Mouse (Mus musculus): ENCODE results near the gene Tbc1d16. TPM values are rescaled to one million over a fixed set of nuclear protein-coding genes. Genes with fewer than 3 reads are reported as not detected.

The Tbc1d16 gene
- polyA plus RNA-seq, 1 experiment from 2014 or later = 17.5 TPM

DNA sequence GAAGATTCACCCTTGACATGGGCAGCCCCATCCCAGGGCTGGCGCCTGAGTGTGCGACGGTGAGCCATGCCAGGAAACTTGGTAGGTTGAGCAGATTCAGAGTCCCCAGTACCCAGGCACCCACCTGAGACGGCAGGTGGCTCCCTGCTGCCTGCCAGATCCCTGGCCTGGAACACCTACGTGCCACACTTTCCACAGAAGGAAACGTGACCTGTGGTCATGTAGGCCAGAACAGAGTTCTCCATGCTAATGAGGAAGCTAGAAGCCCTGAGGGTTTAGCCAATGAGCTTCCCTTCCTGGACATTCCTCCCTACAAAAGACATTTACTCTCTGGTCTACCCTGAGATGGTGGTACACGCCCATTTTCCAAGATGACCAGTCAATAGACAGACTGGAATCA, 56.7 kb downstream of the Tbc1d16 start:
- Histone ChIP-seq H3K4me3 (ENCODE audit: low read depth, low read length) (no peak overlapping the region), H3K4me2 (no peak overlapping the region), H3K27me3 (ENCODE audit: insufficient read depth, low read length) (no peaks in the 10 kb centered on the region), H3K36me3 (ENCODE audit: insufficient read depth) (peaks cover 8% of the 10 kb centered on the region; the same call in 1 of the 2 replicates), H3K4me1 (ENCODE audit: insufficient read depth) (no peaks in the 10 kb centered on the region), H3K9me3 (ENCODE audit: low read depth, low read length) (no peaks in the 10 kb centered on the region), H3K27ac (ENCODE audit: low read depth) (no peak overlapping the region), H3K9ac (no peak overlapping the region)
- DNase-seq = no peak
- TF ChIP-seq CTCF (IDR thresholded peaks at IDR 0.05; ENCODE audit: low read depth) = no peak
- WGBS = 90% methylated on average over 7 of the region's 7 CpGs
- ATAC-seq (ENCODE audit: insufficient read depth) = no peak

DNA sequence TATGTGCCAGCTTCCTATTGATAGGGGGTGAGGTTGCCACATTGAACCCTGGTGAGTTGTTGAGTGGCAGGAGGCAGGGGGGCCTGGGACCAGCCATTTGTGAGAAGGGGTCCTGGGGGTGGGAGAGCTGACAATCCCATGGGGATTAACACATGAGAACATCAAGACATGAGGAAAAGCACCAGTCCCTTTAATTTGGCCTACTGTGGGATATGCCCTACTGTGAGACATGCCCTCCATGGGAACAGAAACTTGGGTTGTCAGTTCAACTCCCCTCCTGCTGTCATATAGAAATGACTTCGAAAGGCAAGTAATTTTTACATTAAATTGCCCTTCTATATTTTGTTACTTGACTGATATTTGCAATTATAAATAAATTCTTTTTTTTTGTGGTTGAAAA, 59.4 kb downstream of the Tbc1d16 start:
- no peaks in the 10 kb centered on the region for H3K9me3 ChIP-seq (ENCODE audit: low read depth, low read length)
- H3K27ac ChIP-seq (ENCODE audit: low read depth) = no peak overlapping the region
- H3K9ac ChIP-seq = no peak overlapping the region
- DNase-seq (no peak), ATAC-seq (ENCODE audit: insufficient read depth) (no peak)
- no peaks in the 10 kb centered on the region for H3K27me3 ChIP-seq (ENCODE audit: insufficient read depth, low read length)
- no peak overlapping the region for H3K4me2 ChIP-seq
- WGBS = 84% methylated on average over 1 of the region's 1 CpGs
- no peaks in the 10 kb centered on the region for H3K4me1 ChIP-seq (ENCODE audit: insufficient read depth)
- no peaks in the 10 kb centered on the region; the same call in 1 of the 2 replicates for H3K36me3 ChIP-seq (ENCODE audit: insufficient read depth)
- TF ChIP-seq CTCF (IDR thresholded peaks at IDR 0.05; ENCODE audit: low read depth) = no peak
- no peak overlapping the region for H3K4me3 ChIP-seq (ENCODE audit: low read depth, low read length)

DNA sequence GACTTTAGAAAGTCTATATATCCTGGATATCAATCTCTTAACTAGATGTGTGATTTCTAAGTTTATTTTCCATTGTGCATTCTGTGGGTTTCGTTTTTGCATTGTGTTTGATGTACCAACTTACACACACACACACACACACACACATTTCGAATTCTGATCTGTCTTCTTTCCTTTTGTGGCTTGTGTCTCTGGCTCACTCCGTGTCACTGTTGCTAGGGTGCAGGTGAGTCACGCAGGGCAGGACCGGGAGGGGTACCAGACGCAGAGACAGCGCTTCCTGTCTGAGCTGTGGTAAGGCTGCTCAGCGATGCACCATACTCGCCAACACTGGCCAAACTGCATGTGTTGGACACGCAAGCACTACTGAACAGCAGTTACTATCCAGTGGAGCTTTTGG, 62.3 kb downstream of the Tbc1d16 start:
- Histone ChIP-seq H3K27ac (ENCODE audit: low read depth) (no peak overlapping the region), H3K4me2 (no peak overlapping the region), H3K27me3 (ENCODE audit: insufficient read depth, low read length) (no peaks in the 10 kb centered on the region), H3K36me3 (ENCODE audit: insufficient read depth) (no peaks in the 10 kb centered on the region; the same call in 1 of the 2 replicates), H3K9ac (no peak overlapping the region), H3K9me3 (ENCODE audit: low read depth, low read length) (no peaks in the 10 kb centered on the region), H3K4me3 (ENCODE audit: low read depth, low read length) (no peak overlapping the region), H3K4me1 (ENCODE audit: insufficient read depth) (peaks cover 5% of the 10 kb centered on the region; the same call in 1 of the 2 replicates)
- TF ChIP-seq CTCF (IDR thresholded peaks at IDR 0.05; ENCODE audit: low read depth) = no peak
- 75% methylated on average over 10 of the region's 10 CpGs for WGBS
- DNase-seq (no peak), ATAC-seq (ENCODE audit: insufficient read depth) (no peak)

DNA sequence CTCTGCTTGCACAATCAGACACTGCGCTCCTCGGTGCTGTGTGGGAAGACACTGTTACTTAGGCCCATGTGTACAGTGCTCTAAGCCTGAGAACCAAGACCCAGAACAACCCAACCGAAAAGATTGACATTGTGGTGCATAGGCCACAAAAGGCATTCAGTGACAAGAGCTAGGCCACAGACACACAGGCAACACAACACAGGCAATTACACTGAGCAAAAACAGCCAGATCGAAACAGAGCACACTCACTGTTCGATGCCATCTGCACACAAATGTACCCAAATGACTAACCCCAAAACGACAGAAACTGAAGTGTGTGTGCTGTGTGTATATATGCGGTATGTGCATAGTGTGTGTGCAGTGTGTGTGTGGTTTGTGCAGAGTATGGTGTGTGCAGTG, 63.9 kb downstream of the Tbc1d16 start:
- no peak overlapping the region for H3K4me2 ChIP-seq

DNA sequence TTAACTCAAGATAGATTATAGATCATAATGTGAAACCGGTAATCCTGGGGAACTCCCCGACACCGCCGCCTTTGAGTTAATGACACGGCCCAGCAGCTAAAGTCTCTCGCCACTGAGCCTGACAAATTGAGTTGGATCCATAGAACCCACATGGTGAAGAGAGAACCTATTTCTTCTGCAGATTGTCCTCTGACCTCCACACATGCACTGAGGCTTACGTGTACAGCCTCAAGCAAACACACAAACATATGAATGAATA, 64.6 kb downstream of the Tbc1d16 start:
- Histone ChIP-seq H3K9me3 (ENCODE audit: low read depth, low read length) (no peaks in the 10 kb centered on the region), H3K36me3 (ENCODE audit: insufficient read depth) (no peaks in the 10 kb centered on the region), H3K27ac (ENCODE audit: low read depth) (peak overlapping the region; percentile 71), H3K9ac (no peak overlapping the region), H3K4me1 (ENCODE audit: insufficient read depth) (peaks cover 5% of the 10 kb centered on the region; the same call in 1 of the 2 replicates), H3K4me2 (no peak overlapping the region), H3K4me3 (ENCODE audit: low read depth, low read length) (no peak overlapping the region), H3K27me3 (ENCODE audit: insufficient read depth, low read length) (no peaks in the 10 kb centered on the region)
- ATAC-seq (ENCODE audit: insufficient read depth) (no peak), DNase-seq (no peak)
- 78% methylated on average over 7 of the region's 7 CpGs for WGBS
- no peak for TF ChIP-seq CTCF (IDR thresholded peaks at IDR 0.05; ENCODE audit: low read depth)

More for the DNA sequence above, 63.9 kb downstream of the Tbc1d16 start:
- Histone ChIP-seq H3K27me3 (ENCODE audit: insufficient read depth, low read length) (no peaks in the 10 kb centered on the region), H3K4me3 (ENCODE audit: low read depth, low read length) (no peak overlapping the region), H3K27ac (ENCODE audit: low read depth) (0 out of 2 replicates have a peak overlapping the region, but pooled peaks have one; percentile 5), H3K4me1 (ENCODE audit: insufficient read depth) (peaks cover 5% of the 10 kb centered on the region; the same call in 1 of the 2 replicates), H3K36me3 (ENCODE audit: insufficient read depth) (no peaks in the 10 kb centered on the region), H3K9ac (no peak overlapping the region), H3K9me3 (ENCODE audit: low read depth, low read length) (no peaks in the 10 kb centered on the region)
- 88% methylated on average over 7 of the region's 7 CpGs for WGBS
- DNase-seq (no peak), ATAC-seq (ENCODE audit: insufficient read depth) (no peak)
- TF ChIP-seq CTCF (IDR thresholded peaks at IDR 0.05; ENCODE audit: low read depth) = no peak

DNA sequence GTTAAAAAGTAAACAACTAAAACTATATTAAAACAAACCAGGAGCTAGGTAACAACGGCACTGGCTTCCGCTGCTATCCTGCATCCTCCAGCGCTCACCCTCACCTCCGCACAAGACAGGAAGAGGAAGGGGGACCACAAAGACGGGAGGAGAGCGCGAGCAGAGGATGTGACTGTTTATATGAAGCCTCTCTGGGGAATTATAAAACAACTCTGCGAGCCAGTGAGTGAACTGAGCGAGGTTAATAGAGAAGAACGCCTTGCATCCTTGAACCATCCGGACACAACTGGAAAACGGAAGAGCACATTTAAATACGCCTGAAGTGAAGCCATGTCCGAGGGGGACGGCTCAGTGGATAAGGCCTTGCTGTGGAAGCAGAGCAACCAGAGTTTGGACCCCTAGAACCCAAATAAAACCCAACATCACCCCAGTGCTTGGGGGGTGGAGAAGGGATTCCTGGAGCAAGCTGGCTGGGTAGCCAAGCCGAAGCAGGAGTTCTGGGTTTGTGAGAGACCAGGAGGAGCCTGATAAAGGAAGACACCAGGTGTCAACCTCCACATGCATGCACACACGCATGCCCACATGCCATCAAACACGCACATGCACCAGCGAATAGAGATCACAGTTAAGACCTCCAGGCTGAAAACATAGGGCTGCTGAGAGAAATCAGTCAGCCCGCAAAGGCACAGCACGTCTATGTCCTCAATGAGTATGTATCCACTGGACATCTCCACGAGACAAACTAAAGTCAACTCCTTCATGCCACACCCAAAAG, 65.2 kb downstream of the Tbc1d16 start:
- H3K4me2 ChIP-seq = no peak overlapping the region
- H3K9me3 ChIP-seq (ENCODE audit: low read depth, low read length) = no peaks in the 10 kb centered on the region
- ATAC-seq (ENCODE audit: insufficient read depth) (peak; percentile 61), DNase-seq (peak; percentile 77)
- peak overlapping the region; percentile 71 for H3K27ac ChIP-seq (ENCODE audit: low read depth)
- no peak overlapping the region for H3K9ac ChIP-seq
- no peak overlapping the region for H3K4me3 ChIP-seq (ENCODE audit: low read depth, low read length)
- no peaks in the 10 kb centered on the region for H3K27me3 ChIP-seq (ENCODE audit: insufficient read depth, low read length)
- H3K36me3 ChIP-seq (ENCODE audit: insufficient read depth) = no peaks in the 10 kb centered on the region
- peaks cover 5% of the 10 kb centered on the region; the same call in 1 of the 2 replicates for H3K4me1 ChIP-seq (ENCODE audit: insufficient read depth)
- TF ChIP-seq CTCF (IDR thresholded peaks at IDR 0.05; ENCODE audit: low read depth) = no peak
- 46% methylated on average over 22 of the region's 22 CpGs for WGBS

DNA sequence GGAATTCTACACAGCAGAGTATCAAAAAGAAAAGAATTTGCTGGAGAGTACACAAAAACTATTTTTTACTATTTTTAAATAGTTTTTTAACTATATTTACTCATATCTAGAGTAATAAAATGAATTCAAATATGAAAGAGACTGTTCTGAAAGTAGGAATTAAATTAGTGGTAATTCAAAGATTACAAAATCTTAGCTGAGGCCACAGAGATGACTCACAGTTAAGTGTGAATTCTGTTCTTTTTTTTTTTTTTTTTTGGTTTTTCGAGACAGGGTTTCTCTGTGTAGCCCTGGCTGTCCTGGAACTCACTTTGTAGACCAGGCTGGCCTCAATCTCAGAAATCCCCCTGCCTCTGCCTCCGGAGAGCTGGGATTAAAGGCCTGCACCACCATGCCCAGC, 66.6 kb downstream of the Tbc1d16 start:
- Histone ChIP-seq H3K4me1 (ENCODE audit: insufficient read depth) (peaks cover 5% of the 10 kb centered on the region; the same call in 1 of the 2 replicates), H3K4me3 (ENCODE audit: low read depth, low read length) (no peak overlapping the region), H3K27me3 (ENCODE audit: insufficient read depth, low read length) (no peaks in the 10 kb centered on the region), H3K4me2 (no peak overlapping the region), H3K36me3 (ENCODE audit: insufficient read depth) (peaks cover 2% of the 10 kb centered on the region; the same call in 1 of the 2 replicates), H3K9ac (no peak overlapping the region), H3K9me3 (ENCODE audit: low read depth, low read length) (no peaks in the 10 kb centered on the region), H3K27ac (ENCODE audit: low read depth) (no peak overlapping the region)
- ATAC-seq (ENCODE audit: insufficient read depth) (no peak), DNase-seq (no peak)
- TF ChIP-seq CTCF (IDR thresholded peaks at IDR 0.05; ENCODE audit: low read depth) = no peak
- 81% methylated on average over 2 of the region's 2 CpGs for WGBS

All from lung, embryonic 14.5 days (tissue).